Mouse (Mus musculus) fibroblast of lung, adult 2 months (primary cell): ENCODE measurements around the gene Vsnl1.

ENCODE experiments used
- DNase-seq: peaks from one replicate; pipeline ENCODE4 v3.0.0-alpha.2; 2011; ENCODE audit warnings: low read depth

The Vsnl1 gene

GRCm38 (mm10) chr12:11276632-11277031 lies 159.8 kb downstream of the Vsnl1 start:
- DNase-seq: no peak
